Mouse (Mus musculus): ENCODE measurements around the gene Plb1. TPM values are rescaled to one million over a fixed set of nuclear protein-coding genes. Genes with fewer than 3 reads are reported as not detected.

The Plb1 gene
- not detected in 2 replicates for total RNA-seq (2015)
- 0.17 TPM in 1 of 2 replicates, not detected in the other for total RNA-seq (2017)

DNA sequence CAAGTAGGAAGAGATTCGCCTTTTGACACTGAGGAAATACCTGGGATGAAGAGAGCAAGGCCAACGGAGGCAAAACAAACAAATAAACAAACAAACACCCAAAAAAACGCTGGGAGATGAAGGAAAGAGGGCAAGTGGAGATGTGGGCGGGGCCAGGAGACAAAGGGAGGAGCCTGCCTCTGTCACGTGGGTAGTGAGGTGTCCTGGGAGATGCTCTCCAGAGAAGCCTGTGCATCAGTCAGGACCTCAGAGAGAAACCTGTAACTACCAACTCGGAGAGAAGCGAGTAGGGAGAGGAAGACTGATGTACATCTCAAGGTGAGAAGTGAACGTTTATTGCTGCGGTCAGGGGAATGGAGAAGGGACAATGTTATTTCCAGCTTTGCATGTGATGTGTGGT is at the start of gene Plb1:
TSS of gene Plb1 (plus strand) at position 235 of the 400 bp plus-strand sequence.
- ATAC-seq (replicated peaks; ENCODE audit: poor library complexity), result no peak

DNA sequence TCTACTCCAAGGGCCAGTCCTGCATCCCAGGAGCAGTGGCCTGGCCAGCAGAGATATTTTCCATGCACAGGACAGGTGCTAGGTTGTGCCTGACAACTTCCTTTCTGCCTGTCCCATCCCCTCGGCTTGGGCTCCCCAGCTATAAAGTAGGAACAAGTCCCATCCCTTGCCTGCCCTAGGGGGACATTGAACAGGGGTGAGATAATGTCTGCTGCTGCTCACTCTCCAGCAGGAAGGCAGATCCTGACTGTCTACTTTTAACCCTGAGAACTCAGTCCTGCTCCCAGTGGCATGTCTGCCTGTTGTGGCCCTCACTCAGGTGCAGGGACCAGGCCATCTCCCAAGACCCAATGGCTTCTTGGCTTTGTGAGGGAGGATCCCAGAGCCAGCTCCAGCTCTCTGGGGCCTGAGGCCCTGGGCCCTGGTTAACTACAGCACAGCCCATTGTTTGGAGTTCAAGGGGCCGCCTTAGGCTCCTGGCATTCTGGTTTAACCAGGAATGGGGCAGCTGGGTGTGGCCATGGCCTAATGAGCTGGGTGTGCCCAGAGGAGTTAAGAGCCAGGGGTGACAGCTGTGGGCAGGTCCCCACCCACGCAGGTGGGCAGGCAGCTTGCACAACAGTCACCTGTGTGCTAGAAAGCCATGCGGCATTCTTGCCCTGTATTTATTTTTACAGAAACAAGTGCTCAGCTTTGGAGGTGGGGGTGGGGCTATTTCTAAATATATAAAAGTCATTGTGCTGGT is 49.5 kb upstream of the Plb1 start:
- ATAC-seq (replicated peaks; ENCODE audit: poor library complexity), result no peak

DNA sequence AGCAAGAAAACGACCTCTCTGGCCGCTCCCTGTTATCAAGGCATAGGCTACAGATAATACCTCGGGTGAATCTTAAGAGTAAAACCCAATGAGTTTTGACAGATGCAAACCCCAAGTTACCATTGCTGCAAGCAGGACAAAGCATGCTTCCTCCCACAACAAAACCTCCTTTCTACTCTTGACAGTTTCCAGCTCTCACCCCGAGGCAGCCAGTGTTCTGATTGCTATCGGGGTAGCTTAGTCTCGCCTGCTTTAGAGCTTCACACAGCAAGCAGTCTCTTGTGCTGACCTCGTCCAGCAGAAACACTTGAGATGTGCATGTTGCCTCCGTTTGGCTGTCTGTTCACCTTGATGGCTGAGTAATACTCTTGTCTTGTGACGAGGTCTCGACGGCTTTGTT is 44.8 kb upstream of the Plb1 start:
- ATAC-seq (replicated peaks; ENCODE audit: poor library complexity), result no peak

DNA sequence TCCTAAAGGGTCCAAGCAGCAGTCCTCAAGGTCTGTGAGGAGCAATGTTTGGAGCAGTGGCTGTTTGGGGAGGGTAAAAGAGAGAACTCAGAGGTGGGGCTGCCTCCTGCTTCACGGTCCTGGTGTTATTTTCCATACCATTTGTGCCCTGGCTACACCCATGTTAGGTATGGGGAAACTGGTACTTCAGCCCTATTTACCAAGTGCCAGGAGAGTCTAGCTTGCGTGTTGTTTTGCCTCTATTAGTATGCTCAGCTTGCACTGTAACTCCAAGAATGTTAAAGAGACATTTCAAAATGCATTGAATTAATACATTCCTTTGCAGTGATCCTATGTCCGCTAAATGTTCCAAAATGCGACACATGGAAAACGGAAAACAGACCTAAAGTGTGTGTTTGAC is 41.2 kb upstream of the Plb1 start:
- ATAC-seq (replicated peaks; ENCODE audit: poor library complexity), result no peak

DNA sequence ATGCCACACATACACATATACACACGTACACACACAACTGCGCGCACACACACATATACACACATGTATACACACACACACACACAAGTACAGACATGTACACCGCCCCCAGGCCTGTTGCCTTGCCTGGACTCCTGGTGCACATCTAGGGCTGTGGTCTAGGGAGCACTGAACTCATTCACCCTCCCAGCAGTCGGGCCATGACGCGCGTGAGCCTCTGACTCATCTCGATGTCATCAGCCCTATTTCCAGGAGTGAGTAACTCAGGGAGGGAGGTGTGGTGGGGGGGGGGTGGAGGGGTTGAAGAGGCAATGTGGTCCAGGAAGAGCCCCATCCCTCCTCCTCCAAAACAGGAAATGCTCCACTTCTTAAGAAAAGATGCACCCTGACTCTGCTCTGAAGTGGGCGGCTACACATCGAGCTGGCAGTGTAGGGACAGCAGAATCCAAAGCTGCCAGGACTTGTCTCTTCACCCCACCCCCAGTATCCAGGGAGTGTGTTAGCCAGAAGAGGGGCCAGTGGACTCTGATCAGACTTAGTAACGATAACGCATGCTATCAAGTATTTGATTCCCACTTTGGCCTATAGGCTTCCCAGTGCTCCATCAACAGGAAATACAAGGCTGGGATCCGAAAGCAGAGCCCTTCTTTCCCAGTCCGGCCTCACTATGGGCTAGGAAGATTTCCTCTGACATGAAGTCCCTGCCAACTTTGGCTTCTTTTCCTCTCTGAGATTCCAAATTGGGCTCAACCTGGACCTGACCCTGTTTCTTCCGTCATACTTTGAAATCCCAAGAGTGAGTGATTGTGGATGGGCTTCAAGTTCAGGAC is 40.3 kb upstream of the Plb1 start:
- ATAC-seq (replicated peaks; ENCODE audit: poor library complexity), result peak; percentile 50; the same call in 1 of the 2 replicates

DNA sequence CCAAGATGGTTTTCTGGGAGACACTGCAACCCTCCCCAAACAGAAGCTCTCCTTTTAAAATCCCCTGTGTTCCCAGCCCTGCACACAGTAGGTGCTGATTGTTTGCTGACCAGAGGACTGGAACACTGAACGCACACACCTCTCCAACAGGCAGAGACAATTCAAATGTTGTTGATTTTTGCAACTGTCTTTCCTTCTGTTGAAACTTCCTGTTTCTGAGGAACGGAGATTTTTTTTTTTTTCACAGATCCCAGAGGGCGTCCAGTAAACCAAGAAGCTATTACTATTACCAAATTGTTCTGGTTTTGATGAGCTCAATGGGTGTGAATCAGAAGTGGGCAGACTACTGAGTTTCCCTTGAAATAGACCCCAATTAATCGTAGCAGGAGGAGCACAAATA is 38.3 kb upstream of the Plb1 start:
- no peak for ATAC-seq (replicated peaks; ENCODE audit: poor library complexity)

DNA sequence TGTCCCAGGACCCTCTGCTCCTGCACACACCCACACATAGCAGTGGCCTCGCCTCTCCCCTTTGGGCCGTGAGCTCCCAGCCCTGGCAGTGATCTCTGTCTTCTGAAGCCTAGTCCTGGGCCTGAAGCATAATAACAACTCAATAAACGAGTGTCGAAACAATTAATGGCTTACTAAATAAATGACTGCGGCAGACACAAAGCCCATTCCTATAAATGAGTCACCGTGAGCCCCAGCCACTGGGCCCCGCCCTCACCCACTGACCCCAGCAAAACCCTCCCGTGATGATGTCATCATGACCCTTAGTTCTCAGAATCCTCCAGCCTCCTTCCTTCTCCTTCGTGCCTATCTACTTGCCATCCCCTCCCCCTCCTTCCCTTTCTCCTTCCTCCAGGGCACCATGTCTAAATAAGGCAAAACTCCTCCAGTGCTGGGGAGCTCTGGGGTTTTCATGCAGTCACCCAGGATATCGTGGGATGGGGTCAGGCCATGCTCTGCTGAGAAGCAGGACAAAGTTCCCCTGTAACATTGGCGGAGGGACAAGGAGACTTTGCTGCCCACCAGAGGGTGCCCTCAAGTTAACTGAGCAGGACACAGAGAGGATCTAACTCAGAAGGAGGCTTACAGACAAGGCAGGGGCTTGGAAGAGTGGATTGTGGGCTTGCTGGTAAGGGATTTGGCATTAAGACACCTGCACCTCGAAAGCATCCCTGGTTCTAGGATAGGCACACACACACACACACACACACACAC is 36.5 kb upstream of the Plb1 start:
- ATAC-seq (replicated peaks; ENCODE audit: poor library complexity), result 0 out of 2 replicates have a peak, but pooled peaks have one; percentile 20

DNA sequence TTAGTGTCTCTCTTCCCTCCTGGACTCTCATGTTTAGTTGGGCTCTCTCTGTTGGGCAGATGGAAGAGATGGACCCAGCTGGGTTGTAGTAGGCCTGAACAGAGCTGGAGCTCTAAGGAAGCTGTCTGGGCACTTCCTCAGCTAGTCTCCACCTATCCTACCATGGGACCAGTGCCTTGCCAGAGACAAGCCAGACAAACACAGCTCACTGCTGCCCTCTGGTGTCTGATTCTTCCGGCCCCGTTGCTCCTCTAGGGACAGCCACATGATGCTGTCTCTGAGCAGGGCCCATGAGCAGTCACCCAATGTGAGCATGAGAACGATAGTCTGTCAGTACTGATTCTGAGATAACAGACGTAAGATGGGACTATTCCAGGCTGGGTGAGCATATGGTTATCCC is 34.8 kb upstream of the Plb1 start:
- ATAC-seq (replicated peaks; ENCODE audit: poor library complexity), result peak; percentile 92

DNA sequence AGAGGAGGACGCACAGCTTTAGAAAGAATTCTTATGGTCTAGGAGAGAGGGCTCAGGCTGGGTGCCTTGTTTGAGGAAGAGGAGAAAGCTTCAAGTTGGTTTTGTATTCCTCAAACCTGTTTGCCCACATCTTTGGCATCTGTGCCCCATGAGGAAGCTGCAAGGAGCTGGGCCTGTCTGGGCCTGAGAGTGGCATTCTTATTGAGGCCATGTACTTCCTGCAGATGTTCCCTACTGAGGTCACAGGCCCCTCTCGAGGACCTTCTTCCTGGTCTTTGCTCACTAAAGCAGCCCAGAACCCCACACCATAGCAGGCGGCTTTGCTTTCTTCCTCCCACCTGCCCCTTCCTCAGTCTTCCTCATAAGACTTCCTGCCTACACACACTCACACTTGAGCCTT is 33.4 kb upstream of the Plb1 start:
- ATAC-seq (replicated peaks; ENCODE audit: poor library complexity), result peak; percentile 38

DNA sequence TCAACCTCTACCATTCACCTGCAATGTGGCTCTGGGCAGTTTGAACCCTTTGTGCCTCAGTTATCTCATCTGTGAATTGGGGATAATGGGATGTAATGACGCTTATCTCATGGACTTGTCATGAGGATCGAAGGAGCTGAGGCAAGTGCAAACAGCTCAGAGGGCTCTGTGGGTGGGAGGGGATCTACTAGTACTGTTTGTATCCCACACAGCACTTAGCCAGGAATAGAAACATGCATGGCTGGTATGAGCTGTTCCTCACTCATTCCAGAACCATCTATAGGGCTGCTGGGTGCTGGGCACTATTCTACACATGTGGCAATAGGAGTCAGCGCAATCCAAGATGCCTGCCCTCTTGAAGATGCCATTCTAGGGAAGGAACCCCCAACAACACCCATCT is 32.9 kb upstream of the Plb1 start:
- no peak for ATAC-seq (replicated peaks; ENCODE audit: poor library complexity)

DNA sequence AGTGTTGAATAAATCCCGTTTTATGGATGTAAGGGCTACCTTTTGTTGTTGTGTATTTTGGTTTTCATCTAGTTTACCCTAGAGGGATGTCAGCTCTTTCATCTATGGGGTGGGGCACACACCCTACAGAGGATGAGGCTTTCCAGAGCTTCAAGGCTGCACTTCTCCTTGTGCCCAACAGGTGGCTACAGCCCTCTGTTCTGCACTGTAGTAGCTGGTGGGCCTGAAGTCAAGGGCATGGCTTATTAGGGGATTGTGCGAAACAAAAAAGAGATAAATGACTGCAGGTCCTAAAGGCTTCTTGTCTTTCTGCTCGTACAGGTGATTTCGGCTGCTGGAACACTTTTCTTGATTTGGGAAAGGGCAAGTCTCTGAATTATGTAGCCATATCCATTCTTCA is 27.9 kb upstream of the Plb1 start:
- ATAC-seq (replicated peaks; ENCODE audit: poor library complexity), result peak; percentile 74

DNA sequence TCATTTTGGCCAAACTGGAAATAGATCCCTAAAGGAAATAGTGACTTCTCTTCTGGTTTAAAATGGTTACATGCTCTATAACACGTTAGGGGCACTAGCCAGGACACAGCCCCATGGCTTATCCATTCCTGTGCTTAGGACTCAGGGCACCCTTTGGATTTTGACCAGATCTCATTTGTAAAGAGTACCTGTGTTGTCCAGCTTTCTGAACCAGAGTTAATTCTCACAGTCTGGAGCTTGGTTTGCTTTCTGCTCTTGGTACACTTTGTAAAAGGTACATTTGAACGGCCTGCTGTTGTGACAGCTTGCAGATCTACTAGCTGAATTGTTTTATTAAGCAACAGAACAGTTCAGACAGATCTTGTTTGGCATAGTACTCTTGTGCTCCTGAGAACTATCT is 25.8 kb upstream of the Plb1 start:
- ATAC-seq (replicated peaks; ENCODE audit: poor library complexity), result no peak

DNA sequence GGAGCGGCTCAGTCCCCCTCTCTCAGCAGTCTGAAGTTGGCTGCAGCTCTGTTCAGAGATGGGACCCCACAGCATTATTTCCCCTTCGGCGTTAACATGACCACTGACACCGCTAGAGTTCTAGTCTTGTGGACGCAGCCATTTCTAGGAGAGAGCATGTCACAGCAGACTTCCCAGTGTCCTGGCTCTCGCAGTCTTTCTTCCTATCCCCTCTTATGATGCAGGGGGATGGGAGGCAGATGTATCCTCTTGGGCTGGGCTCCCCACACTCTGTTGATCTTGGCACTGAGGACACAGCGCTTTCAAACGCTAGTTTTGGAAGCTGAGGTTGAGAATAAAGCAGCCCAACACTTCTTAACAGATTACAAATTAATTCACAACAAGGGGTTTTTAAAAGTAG is 24.0 kb upstream of the Plb1 start:
- ATAC-seq (replicated peaks; ENCODE audit: poor library complexity), result no peak

DNA sequence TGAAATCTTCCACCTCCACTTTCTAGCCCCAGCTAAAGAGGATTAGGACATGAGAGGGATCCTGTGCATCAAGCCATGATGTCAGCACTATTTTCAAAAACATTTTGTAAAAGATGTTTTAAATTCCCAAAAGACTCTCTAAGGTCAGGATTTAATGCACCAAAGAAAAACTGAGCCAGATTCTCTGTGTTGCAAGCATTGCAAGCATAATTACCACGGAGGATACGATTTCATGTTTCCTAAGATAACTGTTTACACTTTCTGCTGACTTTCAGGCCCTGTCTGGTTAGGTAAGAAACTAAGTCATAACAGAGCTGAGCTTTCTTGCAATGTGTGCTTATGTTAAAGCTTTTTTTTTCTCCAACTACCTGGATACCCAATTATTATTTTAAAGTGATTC is 21.5 kb upstream of the Plb1 start:
- no peak for ATAC-seq (replicated peaks; ENCODE audit: poor library complexity)

DNA sequence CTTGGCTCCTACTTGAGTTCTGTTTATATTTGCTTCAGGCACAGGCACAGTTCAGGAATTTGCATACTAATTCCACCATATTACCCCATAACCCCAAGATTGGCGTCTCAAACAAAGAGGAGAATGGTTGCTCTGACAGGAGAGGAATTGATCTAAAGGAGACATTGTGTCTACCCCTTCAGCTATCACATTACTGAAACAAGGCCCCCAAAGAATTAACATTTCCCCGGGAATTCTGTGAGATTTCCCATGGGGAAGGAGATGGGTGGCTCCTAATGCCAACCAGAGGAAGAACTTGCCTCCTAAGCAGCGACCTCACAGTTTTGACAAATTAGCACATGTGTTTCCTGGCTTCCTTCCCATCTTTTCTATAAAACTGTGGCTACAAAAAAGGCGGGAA is 18.8 kb upstream of the Plb1 start:
- ATAC-seq (replicated peaks; ENCODE audit: poor library complexity), result no peak

DNA sequence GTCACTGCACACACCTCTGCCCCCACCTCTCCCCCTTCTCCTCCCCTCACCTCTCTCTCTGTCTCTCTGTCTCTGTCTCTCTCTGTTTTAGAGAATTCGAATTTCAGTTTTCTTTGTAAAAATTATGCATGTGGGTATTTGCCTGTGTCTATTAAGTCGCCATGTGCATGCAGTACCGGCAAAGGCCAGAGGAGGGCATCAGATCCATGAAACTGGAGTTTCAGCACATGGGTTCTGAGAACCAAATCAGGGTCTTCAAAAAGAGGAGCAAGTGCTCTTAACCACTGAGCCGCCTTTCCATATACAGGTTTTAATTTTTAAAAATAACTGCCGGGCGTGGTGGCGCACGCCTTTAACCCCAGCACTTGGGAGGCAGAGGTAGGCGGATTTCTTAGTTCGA is 17.0 kb upstream of the Plb1 start:
- 0 out of 2 replicates have a peak, but pooled peaks have one; percentile 46 for ATAC-seq (replicated peaks; ENCODE audit: poor library complexity)

DNA sequence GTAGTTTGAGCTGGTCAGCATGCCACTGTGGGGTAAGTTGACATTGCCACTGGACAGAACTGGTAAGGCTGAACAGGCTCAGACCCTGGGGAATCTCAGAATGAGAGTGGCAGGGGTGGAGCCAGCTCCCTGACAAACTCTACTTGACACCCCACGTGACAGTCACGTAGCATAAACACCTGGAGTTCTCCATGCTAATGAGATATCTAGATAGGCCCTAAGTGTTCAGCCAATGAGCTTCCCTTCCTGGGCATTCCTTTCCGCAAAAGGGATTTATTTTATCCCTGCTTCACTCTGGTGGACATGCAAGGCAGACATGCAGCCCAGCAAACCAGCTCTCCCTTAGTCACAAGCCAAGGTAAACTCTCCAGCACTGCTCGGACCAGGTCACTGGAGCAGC is 16.0 kb upstream of the Plb1 start:
- ATAC-seq (replicated peaks; ENCODE audit: poor library complexity), result no peak

DNA sequence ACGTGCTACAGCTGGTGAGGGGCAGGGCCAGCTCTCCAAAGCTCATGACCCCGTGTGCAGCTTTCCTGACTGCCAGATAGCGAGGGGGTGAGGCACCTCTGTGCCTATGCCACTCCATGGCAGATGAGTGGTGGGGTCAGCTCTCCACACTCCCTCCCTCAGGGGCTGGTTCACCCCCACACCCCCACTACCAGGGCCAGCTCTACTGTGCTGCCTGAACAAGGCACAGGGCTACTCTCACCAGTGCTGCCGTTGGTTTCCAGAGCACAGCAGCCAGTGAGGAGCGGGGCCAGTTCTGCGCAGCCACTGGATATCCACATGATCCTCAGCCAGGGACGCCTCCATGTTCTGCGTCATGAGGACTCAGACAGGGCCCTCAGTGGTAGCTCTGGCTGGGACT is 15.0 kb upstream of the Plb1 start:
- no peak for ATAC-seq (replicated peaks; ENCODE audit: poor library complexity)

DNA sequence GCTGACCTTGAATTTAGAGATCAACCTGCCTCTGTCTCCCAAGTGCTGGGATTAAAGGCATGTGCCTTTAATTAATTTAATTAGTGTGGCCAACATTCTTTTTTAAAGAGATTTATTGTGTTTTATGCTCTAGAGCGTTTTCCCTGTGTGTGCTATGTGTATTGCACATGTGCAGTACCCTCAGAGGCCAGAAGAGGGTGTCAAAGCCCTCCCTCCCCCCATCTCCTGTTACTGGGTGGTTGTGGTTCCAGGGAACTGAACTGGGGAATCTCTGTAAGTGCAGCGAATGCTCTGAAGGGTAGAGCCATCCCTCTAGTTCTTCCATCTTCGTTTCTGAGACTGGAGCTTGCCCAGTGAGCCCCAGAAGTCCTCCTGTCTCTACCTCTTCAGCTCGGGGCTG is 2.1 kb upstream of the Plb1 start:
- ATAC-seq (replicated peaks; ENCODE audit: poor library complexity), result 0 out of 2 replicates have a peak, but pooled peaks have one; percentile 48

DNA sequence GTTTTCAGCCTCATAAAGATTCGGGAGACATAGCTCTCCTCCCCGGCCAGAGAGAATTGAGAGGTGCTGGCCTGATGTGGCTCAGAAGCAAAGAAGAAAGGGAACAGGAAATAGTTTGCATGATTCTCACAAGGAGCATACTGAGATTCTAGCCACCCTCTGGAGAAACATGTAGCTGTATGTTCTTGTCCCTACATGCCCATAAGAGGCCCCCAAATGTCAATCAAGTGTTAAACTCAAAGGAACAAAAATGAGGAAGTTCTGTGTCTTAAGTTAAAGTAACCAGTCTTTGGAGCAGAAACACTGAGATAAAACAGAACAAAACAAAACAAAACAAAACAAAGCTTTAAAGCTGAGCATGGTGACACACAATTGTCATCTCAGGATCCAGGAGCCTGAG is 6.8 kb downstream of the Plb1 start:
- ATAC-seq (replicated peaks; ENCODE audit: poor library complexity), result no peak; the same call in 1 of the 2 replicates

DNA sequence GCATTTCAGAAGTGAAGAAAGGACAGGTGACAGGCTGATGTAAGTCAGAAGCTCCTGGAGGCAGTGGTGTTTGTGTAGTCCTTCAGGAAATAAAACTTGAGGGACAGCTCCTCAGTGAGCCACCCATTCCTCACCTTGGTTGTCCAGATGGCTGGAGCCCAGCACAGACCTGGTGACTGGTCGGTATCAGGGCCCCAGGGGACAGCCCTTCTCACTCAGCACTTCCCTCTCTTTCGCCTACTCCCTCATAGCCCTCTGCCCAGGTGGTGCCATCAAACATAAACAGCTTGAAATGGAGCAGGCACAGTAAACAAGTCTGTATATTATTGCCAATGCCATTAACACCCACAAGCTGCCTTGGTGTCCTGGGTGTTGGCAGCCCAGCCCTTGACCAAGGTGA is 8.2 kb downstream of the Plb1 start:
- ATAC-seq (replicated peaks; ENCODE audit: poor library complexity), result no peak

Measured in megakaryocyte progenitor cell, adult 5-6 weeks (primary cell).